Mouse (Mus musculus) granulocyte monocyte progenitor cell, adult 5-6 weeks (primary cell): Measurements from ENCODE around the gene Gm8693. TPM values are rescaled to one million over a fixed set of nuclear protein-coding genes. Genes with fewer than 3 reads are reported as not detected.
"Not testable (repeated sequence)": the region's sequence is repeated elsewhere in the genome, so short reads cannot be mapped to it uniquely, and the experiment has no call there.

Experiments used
- ATAC-seq: replicated peaks from 2 replicates; pipeline ENCODE4 v1.8.0; 2016; ENCODE audit warnings: mild to moderate bottlenecking, moderate TSS enrichment, inconsistent platforms; ENCODE audit not compliant: poor library complexity, severe bottlenecking
- total RNA-seq, 2 experiments: library from RNA; stranded (forward) in 1 of 2; stranded (reverse) in 1 of 2; fragments of 200-712, 200-1000 nt in 1 of 2; fragments of >200 nt in 1 of 2; fragmentation: Nextera tagmentation in 1 of 2; gene quantifications; 2 replicates each; pipeline ENCODE4 v1.2.3; 2014 to 2017

The Gm8693 gene
- total RNA-seq (2014; fragmentation: Nextera tagmentation) (not detected in 2 replicates), total RNA-seq (2017) (not detected in 2 replicates)

DNA sequence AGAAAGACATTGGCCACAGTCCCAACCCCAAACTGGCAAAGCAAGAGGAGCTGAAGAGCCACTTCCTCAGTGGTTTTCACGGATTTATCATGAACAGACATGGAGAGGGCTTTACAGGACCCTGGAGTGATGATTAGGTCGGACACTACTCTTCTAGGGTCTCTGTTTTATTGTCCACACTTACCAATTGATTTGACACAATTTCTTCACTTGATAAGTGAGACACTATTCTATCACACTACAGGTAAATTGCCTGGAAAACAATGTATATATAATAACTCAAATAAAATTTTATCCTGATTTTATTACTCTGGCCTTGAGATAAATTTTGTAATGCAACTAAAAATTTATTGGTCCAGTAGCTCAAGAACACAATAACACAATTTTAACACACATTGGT is at the start of gene Gm8693:
Gene Gm8693, minus strand, starts transcription at position 101 of the 400 bp plus-strand sequence.
- ATAC-seq: not testable (repeated sequence)

GRCm38 (mm10) chr7:22719610-22720009 is 27.5 kb upstream of the Gm8693 start, which contains the start of gene Gm4567:
Gm4567 (minus strand) TSS chr7:22719710.
- ATAC-seq: not testable (repeated sequence)

GRCm38 (mm10) chr7:22657718-22658117 is 34.4 kb downstream of the Gm8693 start, which contains the start of gene Vmn1r155:
Vmn1r155 (plus strand) TSS chr7:22658018.
- not testable (repeated sequence) for ATAC-seq

Other genes starting within 250 kb of the Gm8693 start
- not detected in 2 replicates for gene Gm10665, start 228.2 kb downstream of the Gm8693 start, total RNA-seq (2014; fragmentation: Nextera tagmentation)
- not detected in 2 replicates for gene Gm10665, start 228.2 kb downstream of the Gm8693 start, total RNA-seq (2017)
- not detected in 2 replicates for gene Vmn1r151, start 192.6 kb downstream of the Gm8693 start, total RNA-seq (2014; fragmentation: Nextera tagmentation)
- gene Vmn1r151, start 192.6 kb downstream of the Gm8693 start, total RNA-seq (2017): not detected in 2 replicates
- not detected in 2 replicates for gene Vmn1r152, start 169.3 kb downstream of the Gm8693 start, total RNA-seq (2014; fragmentation: Nextera tagmentation)
- not detected in 2 replicates for gene Vmn1r152, start 169.3 kb downstream of the Gm8693 start, total RNA-seq (2017)
- not detected in 2 replicates for gene Gm8677, start 157.4 kb downstream of the Gm8693 start, total RNA-seq (2014; fragmentation: Nextera tagmentation)
- not detected in 2 replicates for gene Gm8677, start 157.4 kb downstream of the Gm8693 start, total RNA-seq (2017)
- gene Gm4201, start 127.0 kb downstream of the Gm8693 start, total RNA-seq (2014; fragmentation: Nextera tagmentation): not detected in 2 replicates
- gene Gm4201, start 127.0 kb downstream of the Gm8693 start, total RNA-seq (2017): not detected in 2 replicates
- not detected in 2 replicates for gene Gm4565, start 104.2 kb downstream of the Gm8693 start, total RNA-seq (2014; fragmentation: Nextera tagmentation)
- not detected in 2 replicates for gene Gm4565, start 104.2 kb downstream of the Gm8693 start, total RNA-seq (2017)
- gene Vmn1r155, start 34.3 kb downstream of the Gm8693 start, total RNA-seq (2014; fragmentation: Nextera tagmentation): not detected in 2 replicates
- gene Vmn1r155, start 34.3 kb downstream of the Gm8693 start, total RNA-seq (2017): not detected in 2 replicates
- not detected in 2 replicates for gene Gm4567, start 27.4 kb upstream of the Gm8693 start, total RNA-seq (2014; fragmentation: Nextera tagmentation)
- not detected in 2 replicates for gene Gm4567, start 27.4 kb upstream of the Gm8693 start, total RNA-seq (2017)
- not detected in 2 replicates for gene Vmn1r157, start 69.4 kb upstream of the Gm8693 start, total RNA-seq (2014; fragmentation: Nextera tagmentation)
- gene Vmn1r157, start 69.4 kb upstream of the Gm8693 start, total RNA-seq (2017): not detected in 2 replicates
- gene Vmn1r158, start 98.5 kb upstream of the Gm8693 start, total RNA-seq (2014; fragmentation: Nextera tagmentation): not detected in 2 replicates
- not detected in 2 replicates for gene Vmn1r158, start 98.5 kb upstream of the Gm8693 start, total RNA-seq (2017)
- gene Vmn1r159, start 151.3 kb upstream of the Gm8693 start, total RNA-seq (2014; fragmentation: Nextera tagmentation): not detected in 2 replicates
- gene Vmn1r159, start 151.3 kb upstream of the Gm8693 start, total RNA-seq (2017): not detected in 2 replicates
- gene Vmn1r160, start 178.9 kb upstream of the Gm8693 start, total RNA-seq (2014; fragmentation: Nextera tagmentation): not detected in 2 replicates
- gene Vmn1r160, start 178.9 kb upstream of the Gm8693 start, total RNA-seq (2017): not detected in 2 replicates